Mouse (Mus musculus): Measurements from ENCODE around the gene Atp2c1. TPM values are rescaled to one million over a fixed set of nuclear protein-coding genes. Genes with fewer than 3 reads are reported as not detected.

The Atp2c1 gene
- polyA plus RNA-seq, 1 experiment from 2014 or later, result 118 TPM

DNA sequence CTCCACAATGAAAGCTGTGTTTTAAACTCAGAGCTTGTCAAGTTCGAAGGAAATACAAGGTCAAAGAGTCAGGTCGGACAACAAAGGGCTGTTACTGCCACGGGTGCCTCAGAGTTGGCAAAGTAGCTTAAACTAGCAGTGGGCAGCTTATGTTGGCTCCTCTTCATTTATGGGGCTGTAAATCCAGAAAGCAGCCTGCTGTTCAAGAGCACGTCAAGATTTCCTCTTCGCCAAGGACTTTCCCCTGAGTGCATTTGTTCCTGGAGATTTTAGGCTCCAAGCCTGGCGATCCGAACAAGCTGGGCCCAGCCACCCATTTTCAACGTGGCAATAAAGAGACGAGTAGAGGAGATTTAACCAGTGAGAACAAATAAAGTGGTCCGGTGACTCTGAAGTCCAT, 9.8 kb upstream of the Atp2c1 start:
- no peaks in the 10 kb centered on the region for H3K27me3 ChIP-seq (ENCODE audit: control insufficient read depth, insufficient read depth, low read length)
- DNase-seq (ENCODE audit: low spot score), result no peak
- no peaks in the 10 kb centered on the region; the same call in 1 of the 2 replicates for H3K4me1 ChIP-seq (replicated peaks; ENCODE audit: control insufficient read depth, insufficient read depth, low read length)
- no peak overlapping the region for H3K27ac ChIP-seq
- H3K9me3 ChIP-seq (ENCODE audit: control insufficient read depth, low read length), result peaks cover 13% of the 10 kb centered on the region; the same call in 1 of the 2 replicates
- WGBS, result 64% methylated on average over 10 of the region's 10 CpGs
- H3K4me3 ChIP-seq (replicated peaks; ENCODE audit: low read length), result no peak overlapping the region
- H3K4me2 ChIP-seq (replicated peaks), result no peak overlapping the region
- ATAC-seq (ENCODE audit: low FRiP score), result no peak
- no peak overlapping the region for H3K9ac ChIP-seq
- no peaks in the 10 kb centered on the region for H3K36me3 ChIP-seq (replicated peaks; ENCODE audit: control insufficient read depth, insufficient read depth)

- peak overlapping the region; percentile 63 for H3K27ac ChIP-seq
- H3K4me2 ChIP-seq (replicated peaks), result no peak overlapping the region
- 31% methylated on average over 4 of the region's 4 CpGs for WGBS
- 0 out of 2 replicates have a peak overlapping the region, but pooled peaks have one; percentile 22 for H3K9ac ChIP-seq
- no peaks in the 10 kb centered on the region for H3K9me3 ChIP-seq (ENCODE audit: control insufficient read depth, low read length)
- H3K27me3 ChIP-seq (ENCODE audit: control insufficient read depth, insufficient read depth, low read length), result no peaks in the 10 kb centered on the region
- no peaks in the 10 kb centered on the region for H3K36me3 ChIP-seq (replicated peaks; ENCODE audit: control insufficient read depth, insufficient read depth)
- H3K4me1 ChIP-seq (replicated peaks; ENCODE audit: control insufficient read depth, insufficient read depth, low read length), result peaks cover 31% of the 10 kb centered on the region
- no peak for ATAC-seq (ENCODE audit: low FRiP score)
- DNase-seq (ENCODE audit: low spot score), result no peak
- H3K4me3 ChIP-seq (replicated peaks; ENCODE audit: low read length), result no peak overlapping the region
Observed at GRCm38 (mm10) chr9:105525355-105525754, 1.8 kb downstream of the Atp2c1 start.

DNA sequence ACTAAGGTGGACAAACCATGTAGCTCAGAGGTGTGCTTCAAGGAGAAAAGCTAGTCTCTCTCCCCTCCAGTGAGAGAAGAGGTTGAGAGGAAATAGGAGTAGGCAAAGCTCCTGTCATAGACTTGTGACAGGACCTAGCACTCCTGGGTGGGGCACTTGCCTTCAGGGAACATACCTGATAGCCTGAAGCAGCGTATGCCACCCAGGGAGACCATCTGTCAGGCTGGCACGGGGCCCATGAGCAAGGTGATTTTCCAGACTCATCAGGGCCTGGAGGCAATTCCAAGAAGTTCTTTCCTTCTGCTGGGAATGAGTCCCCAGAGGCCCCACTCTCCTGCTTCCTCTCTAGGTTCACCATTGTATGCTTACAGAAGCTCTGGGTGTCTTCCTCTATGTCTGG, 4.1 kb downstream of the Atp2c1 start:
- Histone ChIP-seq H3K36me3 (replicated peaks; ENCODE audit: control insufficient read depth, insufficient read depth) (no peaks in the 10 kb centered on the region), H3K4me2 (replicated peaks) (no peak overlapping the region), H3K27me3 (ENCODE audit: control insufficient read depth, insufficient read depth, low read length) (no peaks in the 10 kb centered on the region), H3K9ac (no peak overlapping the region), H3K27ac (no peak overlapping the region), H3K4me3 (replicated peaks; ENCODE audit: low read length) (no peak overlapping the region), H3K4me1 (replicated peaks; ENCODE audit: control insufficient read depth, insufficient read depth, low read length) (peaks cover 39% of the 10 kb centered on the region), H3K9me3 (ENCODE audit: control insufficient read depth, low read length) (no peaks in the 10 kb centered on the region)
- no peak for ATAC-seq (ENCODE audit: low FRiP score)
- DNase-seq (ENCODE audit: low spot score), result no peak
- 52% methylated on average over 2 of the region's 2 CpGs for WGBS

DNA sequence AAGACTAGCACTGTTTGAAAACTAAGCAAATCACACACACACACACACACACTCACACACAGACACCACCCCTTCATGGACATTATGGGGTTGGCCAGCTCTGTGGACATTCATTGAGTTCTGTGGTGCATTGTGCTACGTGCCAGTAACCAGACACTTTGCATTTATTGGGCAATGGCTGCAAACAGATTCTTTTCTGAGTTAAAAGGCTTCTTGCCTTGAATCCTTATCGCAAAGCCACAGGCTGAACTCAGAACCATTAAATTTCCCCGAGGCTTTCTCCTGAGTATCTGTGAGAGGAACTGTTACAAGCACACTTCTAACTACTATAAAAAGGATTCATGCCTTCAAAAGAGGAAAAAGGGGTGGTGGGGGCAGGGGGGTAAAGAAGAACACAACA, 5.1 kb downstream of the Atp2c1 start:
- DNase-seq (ENCODE audit: low spot score) (no peak), ATAC-seq (ENCODE audit: low FRiP score) (no peak)
- Histone ChIP-seq H3K27ac (peak overlapping the region; percentile 55), H3K4me3 (replicated peaks; ENCODE audit: low read length) (no peak overlapping the region), H3K9ac (no peak overlapping the region), H3K36me3 (replicated peaks; ENCODE audit: control insufficient read depth, insufficient read depth) (no peaks in the 10 kb centered on the region), H3K4me2 (replicated peaks) (no peak overlapping the region), H3K27me3 (ENCODE audit: control insufficient read depth, insufficient read depth, low read length) (no peaks in the 10 kb centered on the region), H3K4me1 (replicated peaks; ENCODE audit: control insufficient read depth, insufficient read depth, low read length) (peaks cover 39% of the 10 kb centered on the region), H3K9me3 (ENCODE audit: control insufficient read depth, low read length) (no peaks in the 10 kb centered on the region)
- WGBS, result 45% methylated on average over 3 of the region's 3 CpGs

GRCm38 (mm10) chr9:105520776-105521552, 6.2 kb downstream of the Atp2c1 start:
- no peak overlapping the region for H3K4me2 ChIP-seq (replicated peaks)
- H3K27me3 ChIP-seq (ENCODE audit: control insufficient read depth, insufficient read depth, low read length), result no peaks in the 10 kb centered on the region
- 60% methylated on average over 24 of the region's 24 CpGs for WGBS

DNA sequence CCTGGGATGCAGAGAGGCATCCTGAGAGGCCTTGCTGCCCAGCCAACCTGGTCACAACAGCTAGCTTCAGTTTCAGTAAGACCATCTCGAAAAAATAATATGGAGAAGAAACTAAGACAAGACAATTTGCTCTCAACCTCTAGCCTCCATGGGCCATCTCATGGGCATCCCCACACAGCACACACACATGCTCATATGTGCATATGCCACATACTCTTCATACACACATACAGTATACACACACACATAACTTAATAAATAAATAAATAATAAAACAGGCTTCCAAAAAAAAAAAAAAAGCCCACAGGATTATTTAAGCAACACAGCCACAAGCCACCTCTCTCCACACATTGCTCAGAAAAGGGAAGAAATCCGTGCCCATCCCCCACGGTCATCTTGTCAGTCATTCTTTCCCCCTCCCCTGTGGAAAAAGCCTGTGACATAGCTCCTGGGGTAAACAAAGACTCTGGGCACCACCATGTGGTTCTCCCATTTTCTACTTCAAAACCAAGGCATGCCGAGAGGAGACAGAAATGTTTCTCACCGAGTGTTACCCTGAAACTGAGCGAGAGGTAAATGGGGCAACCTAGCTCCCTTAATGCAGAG, 7.7 kb downstream of the Atp2c1 start:
- H3K27me3 ChIP-seq (ENCODE audit: control insufficient read depth, insufficient read depth, low read length), result no peaks in the 10 kb centered on the region
- no peak overlapping the region for H3K4me3 ChIP-seq (replicated peaks; ENCODE audit: low read length)
- 43% methylated on average over 6 of the region's 6 CpGs for WGBS
- no peak overlapping the region for H3K27ac ChIP-seq
- H3K4me1 ChIP-seq (replicated peaks; ENCODE audit: control insufficient read depth, insufficient read depth, low read length), result peaks cover 23% of the 10 kb centered on the region
- no peak overlapping the region for H3K9ac ChIP-seq
- H3K36me3 ChIP-seq (replicated peaks; ENCODE audit: control insufficient read depth, insufficient read depth), result no peaks in the 10 kb centered on the region
- no peak for DNase-seq (ENCODE audit: low spot score)
- H3K4me2 ChIP-seq (replicated peaks), result no peak overlapping the region
- peak; percentile 34; the same call in 1 of the 2 replicates for ATAC-seq (ENCODE audit: low FRiP score)
- no peaks in the 10 kb centered on the region for H3K9me3 ChIP-seq (ENCODE audit: control insufficient read depth, low read length)

More at GRCm38 (mm10) chr9:105520776-105521552, 6.2 kb downstream of the Atp2c1 start:
- Histone ChIP-seq H3K4me1 (replicated peaks; ENCODE audit: control insufficient read depth, insufficient read depth, low read length) (peaks cover 38% of the 10 kb centered on the region), H3K4me3 (replicated peaks; ENCODE audit: low read length) (no peak overlapping the region), H3K36me3 (replicated peaks; ENCODE audit: control insufficient read depth, insufficient read depth) (no peaks in the 10 kb centered on the region), H3K27ac (no peak overlapping the region), H3K9me3 (ENCODE audit: control insufficient read depth, low read length) (no peaks in the 10 kb centered on the region), H3K9ac (no peak overlapping the region)
- DNase-seq (ENCODE audit: low spot score) (no peak), ATAC-seq (ENCODE audit: low FRiP score) (no peak)

DNA sequence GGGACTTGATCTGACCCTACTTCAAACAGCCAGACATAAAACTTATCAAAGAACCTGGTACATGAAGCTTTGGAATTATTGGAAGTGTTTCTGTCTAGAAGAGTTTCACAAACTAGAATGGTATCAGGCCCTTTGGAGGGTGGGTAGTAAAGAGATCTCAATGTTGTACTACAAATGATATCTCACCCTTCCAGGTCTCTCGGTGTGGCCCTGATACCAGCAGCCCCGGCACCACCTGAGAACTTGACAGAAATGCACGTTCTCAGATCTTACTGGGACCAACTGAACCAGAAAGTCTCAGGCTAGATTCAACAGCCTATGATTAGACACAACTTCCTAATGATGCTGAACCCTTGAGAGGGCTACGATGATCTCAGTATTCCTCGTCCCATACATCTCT, 23.4 kb downstream of the Atp2c1 start:
- no peaks in the 10 kb centered on the region for H3K9me3 ChIP-seq (ENCODE audit: control insufficient read depth, low read length)
- H3K4me2 ChIP-seq (replicated peaks), result no peak overlapping the region
- H3K4me3 ChIP-seq (replicated peaks; ENCODE audit: low read length), result no peak overlapping the region
- H3K27ac ChIP-seq, result no peak overlapping the region
- H3K27me3 ChIP-seq (ENCODE audit: control insufficient read depth, insufficient read depth, low read length), result no peaks in the 10 kb centered on the region
- H3K4me1 ChIP-seq (replicated peaks; ENCODE audit: control insufficient read depth, insufficient read depth, low read length), result no peaks in the 10 kb centered on the region
- no peak for DNase-seq (ENCODE audit: low spot score)
- WGBS, result 91% methylated on average over 5 of the region's 5 CpGs
- H3K9ac ChIP-seq, result no peak overlapping the region
- no peak for ATAC-seq (ENCODE audit: low FRiP score)
- H3K36me3 ChIP-seq (replicated peaks; ENCODE audit: control insufficient read depth, insufficient read depth), result no peaks in the 10 kb centered on the region

DNA sequence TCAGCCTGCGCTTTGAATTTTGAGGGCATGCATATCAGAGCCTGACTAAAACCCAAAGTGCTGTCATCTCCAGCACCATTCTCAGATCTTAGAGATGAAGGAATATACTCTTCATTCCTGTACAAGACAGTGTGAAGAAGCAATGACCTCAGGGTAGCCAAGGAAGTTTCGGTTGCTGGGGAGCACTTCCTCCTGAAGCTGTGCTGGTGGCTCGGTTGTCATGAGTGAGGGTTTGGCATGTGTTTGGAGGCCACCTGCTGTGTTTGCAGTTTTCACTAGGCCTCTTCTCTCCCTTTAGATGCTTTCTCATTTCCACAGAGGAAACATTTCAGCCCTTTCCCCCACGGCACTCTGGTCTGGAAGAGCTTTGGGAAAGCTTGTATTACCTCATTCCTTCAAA, 24.7 kb downstream of the Atp2c1 start:
- Histone ChIP-seq H3K9me3 (ENCODE audit: control insufficient read depth, low read length) (no peaks in the 10 kb centered on the region), H3K27me3 (ENCODE audit: control insufficient read depth, insufficient read depth, low read length) (no peaks in the 10 kb centered on the region), H3K27ac (no peak overlapping the region), H3K36me3 (replicated peaks; ENCODE audit: control insufficient read depth, insufficient read depth) (no peaks in the 10 kb centered on the region), H3K4me1 (replicated peaks; ENCODE audit: control insufficient read depth, insufficient read depth, low read length) (no peaks in the 10 kb centered on the region), H3K4me3 (replicated peaks; ENCODE audit: low read length) (no peak overlapping the region), H3K9ac (no peak overlapping the region), H3K4me2 (replicated peaks) (no peak overlapping the region)
- ATAC-seq (ENCODE audit: low FRiP score) (no peak), DNase-seq (ENCODE audit: low spot score) (no peak)
- 39% methylated on average over 4 of the region's 4 CpGs for WGBS

DNA sequence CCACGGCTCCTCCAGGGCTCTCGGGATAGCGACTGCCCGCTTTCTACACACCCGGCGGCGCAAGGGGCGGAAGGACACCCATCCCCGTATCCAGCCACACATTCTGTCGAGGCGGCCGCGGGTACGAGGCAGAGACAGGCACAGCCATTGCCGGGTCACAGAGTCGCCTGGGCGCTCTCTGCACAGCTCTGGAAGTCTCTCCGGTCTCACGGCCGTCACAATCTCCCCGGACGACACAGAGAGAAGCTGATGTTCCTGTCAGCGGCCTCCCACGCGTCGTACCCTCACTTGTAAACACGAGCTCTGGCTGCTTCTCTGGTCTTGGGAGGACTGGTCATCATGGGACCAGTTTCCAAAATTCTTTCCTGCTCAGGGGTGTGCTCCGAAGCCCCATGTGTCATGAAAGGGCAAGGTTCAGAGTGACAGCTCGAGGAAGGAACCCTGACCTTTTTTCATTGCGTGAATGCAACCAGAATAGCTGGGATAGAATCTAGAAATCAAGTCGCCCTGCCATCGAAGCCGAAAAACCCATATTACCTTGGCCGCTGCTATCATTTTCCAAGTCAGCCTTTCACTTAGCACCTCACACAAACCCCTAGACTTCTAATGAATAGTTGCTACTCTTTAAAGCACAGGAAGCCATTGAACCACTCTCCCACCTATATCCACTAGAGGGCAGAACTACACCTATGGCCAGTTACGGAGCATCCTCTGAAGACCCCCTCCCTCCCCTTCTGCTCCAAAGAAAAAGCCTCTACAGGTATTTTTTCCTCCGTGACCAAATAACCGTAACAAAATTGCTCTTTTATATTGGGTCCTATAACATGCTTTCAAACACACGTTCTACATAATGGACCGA, 31.6 kb downstream of the Atp2c1 start:
- peak overlapping the region; percentile 95 for H3K27ac ChIP-seq
- 1% methylated on average over 36 of the region's 39 CpGs for WGBS
- no peaks in the 10 kb centered on the region for H3K9me3 ChIP-seq (ENCODE audit: control insufficient read depth, low read length)
- no peaks in the 10 kb centered on the region for H3K27me3 ChIP-seq (ENCODE audit: control insufficient read depth, insufficient read depth, low read length)
- peak overlapping the region; percentile 99 for H3K4me2 ChIP-seq (replicated peaks)
- ATAC-seq (ENCODE audit: low FRiP score) (peak; percentile 75), DNase-seq (ENCODE audit: low spot score) (peak; percentile 89)
- peaks cover 21% of the 10 kb centered on the region for H3K4me1 ChIP-seq (replicated peaks; ENCODE audit: control insufficient read depth, insufficient read depth, low read length)
- H3K36me3 ChIP-seq (replicated peaks; ENCODE audit: control insufficient read depth, insufficient read depth), result no peaks in the 10 kb centered on the region
- peak overlapping the region; percentile 76 for H3K4me3 ChIP-seq (replicated peaks; ENCODE audit: low read length)
- H3K9ac ChIP-seq, result peak overlapping the region; percentile 89

Measured in hindbrain, embryonic 14.5 days (tissue).